Mouse (Mus musculus) ZHBTc4 (cell line): ENCODE measurements around the gene Mapt.
A peak's percentile ranks its signal among the peaks of the same experiment; 100 is the strongest.

Source experiments
- DNase-seq: peaks from one replicate; pipeline ENCODE4 v3.0.0-alpha.2; 2011; ENCODE audit warnings: low read depth, low spot score

Gene Mapt

DNA sequence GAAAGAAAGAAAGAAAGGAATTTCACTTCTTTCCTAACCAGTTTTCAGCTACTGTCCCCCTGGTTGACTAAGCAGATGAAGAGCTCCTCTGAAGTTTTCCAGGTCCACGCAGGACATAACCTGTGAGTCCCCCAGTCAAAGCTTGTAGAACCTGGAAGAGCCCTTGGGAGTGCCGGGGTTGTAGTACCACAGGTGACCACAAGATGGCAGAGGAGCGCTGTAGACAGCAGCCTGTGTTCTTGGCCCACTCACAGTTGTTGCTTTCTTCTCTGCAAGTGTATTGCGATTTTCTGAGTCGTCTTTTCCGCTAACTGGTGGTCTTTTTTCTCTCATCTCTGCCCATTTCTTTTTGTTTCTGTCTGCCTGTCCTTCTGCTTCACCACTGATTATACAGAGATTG is 84.5 kb downstream of the Mapt start:
- DNase-seq = peak; percentile 96

DNA sequence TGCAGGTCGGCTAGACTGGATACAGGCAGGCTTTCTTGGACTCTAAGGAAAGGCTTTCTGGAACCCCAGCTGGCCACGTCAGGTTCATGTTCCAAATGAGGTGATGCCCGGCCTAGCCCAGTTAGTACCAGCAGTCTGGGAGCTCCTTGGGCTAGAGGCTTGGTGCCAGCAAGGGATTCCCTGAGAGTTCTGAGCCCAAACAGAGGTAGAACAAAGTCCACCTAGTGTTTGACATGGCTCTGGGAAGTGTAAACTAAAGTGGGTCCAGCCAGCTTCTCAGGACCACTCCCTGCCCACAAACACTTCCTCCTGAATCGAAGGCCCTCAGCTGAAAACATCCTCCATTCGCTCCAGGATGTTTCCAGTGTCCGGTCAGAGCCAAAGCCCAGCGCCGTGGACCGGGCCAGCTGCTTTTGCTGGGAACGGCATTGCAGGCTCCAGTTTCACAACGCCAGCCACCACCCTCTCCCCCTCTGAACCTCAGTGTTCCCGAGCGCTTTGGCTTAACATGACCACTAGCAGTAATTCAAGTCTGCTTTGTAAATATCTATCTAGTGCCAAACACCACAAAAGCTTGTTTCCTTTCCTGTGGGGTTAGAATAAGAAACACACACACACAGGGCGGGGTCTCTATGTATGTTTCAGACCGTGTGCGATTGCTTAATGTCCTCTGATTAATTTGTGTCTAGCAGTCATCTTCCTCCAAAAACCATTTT is 85.7 kb downstream of the Mapt start:
- peak; percentile 24 for DNase-seq

- DNase-seq = peak; percentile 23
Measured at GRCm38 (mm10) chr11:104317631-104318030, 86.4 kb downstream of the Mapt start.

GRCm38 (mm10) chr11:104318940-104319781 is 88.0 kb downstream of the Mapt start:
- peak; percentile 74 for DNase-seq

GRCm38 (mm10) chr11:104320511-104320910 is 89.3 kb downstream of the Mapt start:
- no peak for DNase-seq

- peak; percentile 49 for DNase-seq
Measured at GRCm38 (mm10) chr11:104322142-104322541, 91.0 kb downstream of the Mapt start.

- DNase-seq = no peak
Measured at GRCm38 (mm10) chr11:104327462-104327861, 96.3 kb downstream of the Mapt start.

DNA sequence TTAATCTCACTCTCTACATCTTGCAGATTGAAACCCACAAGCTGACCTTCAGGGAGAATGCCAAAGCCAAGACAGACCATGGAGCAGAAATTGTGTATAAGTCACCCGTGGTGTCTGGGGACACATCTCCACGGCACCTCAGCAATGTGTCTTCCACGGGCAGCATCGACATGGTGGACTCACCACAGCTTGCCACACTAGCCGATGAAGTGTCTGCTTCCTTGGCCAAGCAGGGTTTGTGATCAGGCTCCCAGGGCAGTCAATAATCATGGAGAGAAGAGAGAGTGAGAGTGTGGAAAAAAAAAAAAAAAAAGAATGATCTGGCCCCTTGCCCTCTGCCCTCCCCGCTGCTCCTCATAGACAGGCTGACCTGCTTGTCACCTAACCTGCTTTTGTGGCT is 96.8 kb downstream of the Mapt start:
- DNase-seq = no peak

DNA sequence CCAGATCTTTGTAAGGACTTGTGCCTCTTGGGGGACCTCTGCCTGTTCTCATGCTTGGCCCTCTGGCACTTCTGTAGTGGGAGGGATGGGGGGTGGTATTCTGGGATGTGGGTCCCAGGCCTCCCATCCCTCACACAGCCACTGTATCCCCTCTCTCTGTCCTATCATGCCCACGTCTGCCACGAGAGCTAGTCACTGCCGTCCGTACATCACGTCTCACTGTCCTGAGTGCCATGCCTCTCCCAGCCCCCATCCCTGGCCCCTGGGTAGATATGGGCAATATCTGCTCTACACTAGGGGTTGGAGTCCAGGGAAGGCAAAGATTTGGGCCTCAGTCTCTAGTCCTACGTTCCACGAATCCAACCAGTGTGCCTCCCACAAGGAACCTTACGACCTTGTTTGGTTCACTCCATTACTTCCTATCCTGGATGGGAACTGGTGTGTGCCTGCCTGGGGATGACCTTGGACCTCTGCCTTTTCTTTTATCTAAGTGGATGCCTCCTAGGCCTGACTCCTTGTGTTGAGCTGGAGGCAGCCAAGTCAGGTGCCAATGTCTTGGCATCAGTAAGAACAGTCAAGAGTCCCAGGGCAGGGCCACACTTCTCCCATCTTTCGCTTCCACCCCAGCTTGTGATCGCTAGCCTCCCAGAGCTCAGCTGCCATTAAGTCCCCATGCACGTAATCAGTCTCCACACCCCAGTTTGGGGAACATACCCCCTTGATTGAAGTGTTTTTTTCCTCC is 98.2 kb downstream of the Mapt start:
- no peak for DNase-seq

DNA sequence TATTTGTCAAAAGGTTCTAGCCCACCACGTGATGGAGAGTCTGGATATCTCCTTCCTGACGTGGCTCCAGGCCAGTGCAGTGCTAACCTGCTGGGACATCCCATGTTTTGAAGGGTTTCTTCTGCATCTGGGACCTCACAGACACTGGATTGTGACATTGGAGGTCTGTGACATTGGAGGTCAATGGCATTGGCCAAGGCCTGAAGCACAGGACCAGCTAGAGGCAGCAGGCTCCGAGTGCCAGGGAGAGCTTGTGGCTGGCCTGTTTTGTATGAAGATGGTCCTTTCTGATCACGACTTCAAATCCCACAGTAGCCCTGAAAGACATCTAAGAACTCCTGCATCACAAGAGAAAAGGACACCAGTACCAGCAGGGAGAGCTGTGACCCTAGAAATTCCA is 99.0 kb downstream of the Mapt start:
- no peak for DNase-seq

DNA sequence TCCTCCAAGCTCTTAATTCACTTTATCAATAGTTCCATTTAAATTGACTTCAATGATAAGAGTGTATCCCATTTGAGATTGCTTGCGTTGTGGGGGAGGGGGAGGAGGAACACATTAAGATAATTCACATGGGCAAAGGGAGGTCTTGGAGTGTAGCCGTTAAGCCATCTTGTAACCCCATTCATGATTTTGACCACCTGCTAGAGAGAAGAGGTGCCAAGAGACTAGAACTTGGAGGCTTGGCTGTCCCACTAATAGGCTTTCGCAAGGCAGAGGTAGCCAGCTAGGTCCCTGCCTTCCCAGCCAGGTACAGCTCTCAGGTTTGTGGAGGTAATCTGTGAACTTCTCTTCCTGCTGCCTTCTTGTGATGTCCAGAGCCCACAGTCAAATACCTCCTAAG is 100.0 kb downstream of the Mapt start:
- DNase-seq = no peak

DNA sequence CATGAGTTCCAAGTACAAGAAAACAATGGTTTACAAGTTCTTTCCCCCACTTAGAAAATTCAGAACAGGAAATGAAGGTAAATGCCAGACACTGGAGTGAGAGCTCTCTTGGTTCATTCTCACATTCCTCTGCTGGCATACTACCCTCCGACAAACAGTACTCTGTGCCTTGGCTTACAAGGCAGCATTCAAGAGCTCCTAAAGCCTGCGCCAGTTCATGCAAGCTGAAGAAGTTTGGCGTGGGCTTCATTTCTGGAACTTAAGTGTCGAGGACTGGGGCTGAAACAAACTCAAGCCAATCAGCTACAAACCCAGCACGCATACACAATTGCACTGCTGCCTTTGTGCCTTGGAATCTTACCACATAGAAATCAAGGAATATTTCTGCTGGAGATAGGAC is 100.9 kb downstream of the Mapt start:
- no peak for DNase-seq

DNA sequence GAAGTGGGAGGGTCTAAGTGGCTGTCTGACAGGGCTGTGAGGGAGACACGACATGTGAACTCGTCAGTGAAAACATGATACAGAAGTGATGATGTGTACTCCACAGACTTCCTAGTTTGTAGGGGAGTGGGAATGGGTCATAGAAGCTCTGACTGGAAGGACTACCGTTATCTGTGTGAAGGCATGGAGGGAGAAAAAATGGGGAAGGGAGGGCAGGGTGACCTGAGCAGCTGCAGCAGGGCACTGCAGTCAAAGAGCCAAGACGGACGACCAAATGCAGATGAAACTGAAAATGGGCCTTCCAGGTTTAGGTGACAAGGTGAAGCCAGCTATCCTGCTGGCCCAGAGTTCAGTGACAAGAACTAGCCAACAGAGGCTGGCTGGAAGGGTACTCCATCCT is 102.9 kb downstream of the Mapt start:
- DNase-seq = no peak

GRCm38 (mm10) chr11:104334946-104335345 is 103.8 kb downstream of the Mapt start:
- no peak for DNase-seq

- DNase-seq = peak; percentile 73
Measured at GRCm38 (mm10) chr11:104346931-104347330, 115.7 kb downstream of the Mapt start.

DNA sequence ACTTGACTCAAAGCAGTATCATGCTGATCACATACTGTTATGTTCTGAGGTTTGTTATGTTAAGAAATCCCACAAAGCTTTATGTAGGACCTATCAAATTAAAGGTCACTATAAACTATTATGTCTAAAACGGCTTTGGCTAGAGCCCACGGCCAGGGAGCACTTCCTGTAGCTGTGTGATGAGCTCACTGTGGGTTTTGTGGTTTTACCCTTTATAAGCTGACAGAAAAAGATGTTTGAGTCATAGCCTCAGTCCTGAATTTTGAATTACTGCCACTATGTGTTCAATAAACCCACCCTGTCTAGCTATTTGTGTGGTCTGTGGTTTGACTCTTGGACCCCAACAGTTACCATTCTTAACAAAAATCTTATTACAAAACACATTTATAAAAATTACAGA is 130.6 kb downstream of the Mapt start:
- DNase-seq = no peak

- DNase-seq = no peak
Measured at GRCm38 (mm10) chr11:104362704-104363103, 131.5 kb downstream of the Mapt start.

GRCm38 (mm10) chr11:104363823-104364600 is 132.8 kb downstream of the Mapt start:
- no peak for DNase-seq

- DNase-seq = no peak
Measured at GRCm38 (mm10) chr11:104367486-104368190, 136.4 kb downstream of the Mapt start.

GRCm38 (mm10) chr11:104376291-104376690 is 145.1 kb downstream of the Mapt start:
- DNase-seq = no peak

DNA sequence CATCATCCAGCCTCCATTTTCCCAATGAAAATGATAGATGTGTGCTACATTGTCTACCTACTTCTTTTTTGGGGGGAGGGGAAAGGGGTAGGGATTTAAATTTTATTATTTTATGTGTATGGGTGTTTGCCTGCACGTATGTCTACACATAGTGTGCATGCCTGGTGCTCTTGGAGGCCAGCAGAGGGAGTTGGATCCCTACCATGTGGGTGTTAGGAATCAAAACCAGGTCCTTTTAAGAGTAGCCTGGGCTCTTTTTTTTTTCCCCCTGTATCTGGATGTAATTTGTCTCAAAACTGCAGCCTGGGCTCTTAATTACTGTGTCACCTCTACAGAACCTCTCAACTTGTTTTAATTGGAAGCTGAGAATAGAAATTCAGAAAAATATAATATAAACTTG is 148.4 kb downstream of the Mapt start:
- DNase-seq = peak; percentile 53
